Mouse (Mus musculus) fat pad, adult 2 months (tissue): ENCODE data around the gene Ephb3.

Experiments used
- DNase-seq: peaks from one replicate; pipeline ENCODE4 v3.0.0-alpha.2; 2011; ENCODE audit warnings: low read depth, low spot score; ENCODE audit errors: extremely low read depth

The Ephb3 gene

DNA sequence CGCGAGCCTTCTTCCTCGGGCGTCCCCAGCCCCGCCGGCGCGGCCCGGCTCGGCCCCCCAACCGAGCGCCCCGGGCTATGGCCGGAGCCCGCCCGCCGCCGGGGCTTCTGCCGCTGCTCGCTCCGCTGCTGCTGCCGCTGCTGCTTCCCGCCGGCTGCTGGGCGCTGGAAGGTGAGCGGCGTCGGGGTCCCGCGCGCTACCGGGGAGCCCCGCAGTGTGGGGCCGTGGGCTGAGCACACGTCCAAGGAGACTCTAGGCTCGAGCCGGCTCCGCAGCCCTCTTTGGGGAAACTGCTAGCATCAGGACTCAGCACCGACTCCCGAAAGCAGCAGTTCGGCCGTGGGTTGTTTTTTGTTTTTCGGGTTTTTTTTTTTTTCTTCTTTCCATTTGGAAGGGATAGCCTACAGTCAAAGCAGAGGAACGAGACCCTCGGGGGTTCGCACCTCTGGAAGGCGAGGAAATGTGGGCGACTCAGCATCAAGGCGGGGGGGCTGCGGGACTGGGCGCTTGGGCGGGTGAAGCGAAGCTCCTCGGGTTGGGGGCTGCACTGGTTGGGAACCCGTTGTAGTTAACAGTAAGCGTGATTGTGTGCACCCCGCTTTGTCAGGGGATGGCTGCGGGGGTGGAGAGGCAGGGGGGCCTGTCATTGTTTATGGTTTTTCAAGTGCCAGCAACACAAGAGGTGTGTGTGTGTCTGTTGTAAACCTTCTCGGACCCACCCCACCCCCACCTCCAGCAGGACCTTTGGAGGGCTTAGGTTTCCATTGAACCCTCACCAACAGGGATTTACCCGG is 735 bp downstream of the Ephb3 start:
- no peak for DNase-seq

DNA sequence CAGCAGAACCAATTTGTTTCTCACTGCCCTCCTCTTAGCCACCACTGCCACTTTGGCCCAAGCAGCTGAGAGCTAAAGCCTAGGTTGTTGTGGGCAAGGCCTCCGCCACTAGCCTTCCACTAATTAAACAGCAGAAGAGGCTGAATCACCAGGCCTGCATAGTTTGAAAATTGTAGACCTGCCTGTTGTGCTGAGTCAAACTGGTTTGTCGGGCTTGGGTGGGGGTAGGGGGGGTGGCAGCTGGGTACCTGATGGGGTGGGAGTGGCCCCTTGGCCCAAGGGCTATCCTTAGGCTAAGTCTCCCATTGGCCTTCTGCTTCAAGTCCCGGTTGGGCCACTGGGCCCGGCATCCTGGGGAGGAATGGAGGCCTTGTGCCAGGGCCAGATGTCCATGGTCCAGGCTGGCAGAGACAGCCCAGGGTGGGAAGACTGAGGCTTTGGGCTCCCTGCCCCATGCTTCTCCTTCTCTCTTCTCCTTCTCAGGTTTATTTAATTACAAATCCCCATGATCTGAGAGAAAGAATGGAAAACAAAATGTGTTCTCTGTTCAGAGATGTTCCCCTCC is 3.5 kb downstream of the Ephb3 start:
- DNase-seq = no peak

GRCm38 (mm10) chr16:21209290-21209689 is 4.7 kb downstream of the Ephb3 start:
- no peak for DNase-seq

DNA sequence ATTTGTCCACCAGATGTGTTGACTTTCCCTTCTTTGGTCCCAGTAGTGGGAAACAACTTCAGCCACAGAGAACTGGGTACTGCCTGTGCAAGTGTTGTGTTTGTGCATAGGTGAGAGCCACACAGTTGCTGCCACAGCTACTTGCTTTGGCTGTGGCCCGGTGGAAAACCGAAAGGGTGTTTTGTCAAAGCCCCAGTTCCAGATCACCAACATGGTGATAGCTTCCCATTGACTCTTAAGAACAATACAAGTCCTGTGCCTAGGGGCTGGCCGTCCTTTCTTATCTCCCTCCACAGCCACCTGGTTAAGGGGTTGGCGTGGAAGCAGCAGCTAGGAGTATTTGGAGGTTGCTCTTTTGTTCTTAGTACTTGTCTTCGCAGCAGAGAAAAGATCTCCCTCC is 5.6 kb downstream of the Ephb3 start:
- DNase-seq = no peak

DNA sequence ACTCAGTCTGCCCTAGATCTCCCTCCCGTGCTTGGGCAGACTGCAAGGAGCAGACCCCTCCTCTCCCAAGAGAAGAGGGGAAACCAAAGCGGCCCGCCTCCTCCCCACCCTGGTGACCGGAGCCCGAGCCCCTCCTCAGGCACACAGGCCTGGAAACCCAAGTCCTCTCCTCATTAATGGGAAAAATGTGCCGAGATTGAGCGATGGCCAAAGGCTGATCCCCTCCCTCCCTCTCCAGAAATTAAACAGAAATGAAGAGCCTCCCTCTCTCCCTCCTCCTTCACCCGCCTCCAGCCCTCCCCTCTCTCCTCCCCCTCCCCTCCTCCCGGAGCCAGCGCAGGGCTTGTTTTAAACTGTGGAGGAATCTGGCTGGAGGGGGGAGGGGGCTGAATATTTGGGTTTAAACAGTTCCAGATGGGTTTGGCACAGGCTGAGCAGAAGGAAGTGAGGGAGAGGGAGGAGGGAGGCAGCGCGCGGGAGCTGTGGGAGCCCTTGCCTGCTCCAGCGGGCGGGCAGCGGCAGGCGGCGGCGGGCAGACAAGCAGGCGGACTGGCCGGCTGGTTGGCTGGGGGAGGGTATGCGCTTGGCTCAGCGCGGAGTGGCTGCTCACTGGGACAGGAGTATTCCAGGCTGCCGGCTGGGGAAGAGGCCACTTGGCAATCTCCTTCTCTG is 6.2 kb downstream of the Ephb3 start:
- DNase-seq = no peak

GRCm38 (mm10) chr16:21211501-21211900 is 6.9 kb downstream of the Ephb3 start:
- no peak for DNase-seq

DNA sequence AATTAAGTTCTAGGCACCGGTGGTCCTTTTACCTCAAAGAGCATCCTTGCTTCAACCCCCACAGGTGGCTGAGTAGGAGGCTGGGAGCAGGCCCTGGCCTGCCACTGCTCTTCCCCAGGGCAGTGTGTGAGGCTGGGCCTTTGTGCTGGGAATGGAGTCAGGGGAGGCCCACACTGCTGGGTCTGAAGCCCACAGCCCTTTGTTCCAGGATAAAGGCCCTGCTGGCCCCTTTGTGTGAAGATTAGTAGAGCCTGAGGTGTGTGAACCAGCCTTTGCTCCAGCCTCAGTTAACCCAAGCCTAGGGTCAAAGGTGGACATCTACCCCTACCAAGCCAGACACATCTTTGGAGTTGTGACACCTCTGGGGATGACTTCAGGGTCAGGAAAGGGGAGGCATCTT is 7.8 kb downstream of the Ephb3 start:
- no peak for DNase-seq

- no peak for DNase-seq
These were observed 9.4 kb downstream of the Ephb3 start for GRCm38 (mm10) chr16:21213939-21214338.

GRCm38 (mm10) chr16:21214803-21215202 is 10.2 kb downstream of the Ephb3 start:
- DNase-seq = no peak

DNA sequence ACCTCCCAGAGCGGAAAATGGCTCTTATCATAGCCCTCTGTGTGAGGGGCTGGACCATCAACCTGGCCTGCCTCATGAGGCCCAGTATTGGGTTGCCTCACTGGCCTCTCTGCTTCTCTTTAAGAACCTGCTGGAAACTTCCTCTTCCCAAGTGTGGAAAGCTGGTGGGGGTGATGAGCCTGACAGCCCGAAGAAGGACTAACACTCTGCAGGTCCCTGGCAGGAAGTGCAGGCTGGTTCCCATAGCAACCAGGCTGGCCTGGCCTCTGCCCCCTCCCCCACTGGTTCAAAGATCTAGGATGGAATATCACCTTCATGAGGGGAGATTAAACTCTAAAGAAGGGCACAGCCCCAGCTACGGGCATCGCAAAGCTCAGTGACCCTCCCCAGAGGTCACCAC is 11.5 kb downstream of the Ephb3 start:
- no peak for DNase-seq

- no peak for DNase-seq
These were observed 12.7 kb downstream of the Ephb3 start for GRCm38 (mm10) chr16:21217233-21217632.

- DNase-seq = no peak
These were observed 15.1 kb downstream of the Ephb3 start for GRCm38 (mm10) chr16:21219656-21220055.

- no peak for DNase-seq
These were observed 18.5 kb downstream of the Ephb3 start for GRCm38 (mm10) chr16:21223038-21223437.

- DNase-seq = no peak
These were observed 20.2 kb downstream of the Ephb3 start for GRCm38 (mm10) chr16:21224648-21225240.

GRCm38 (mm10) chr16:21226629-21227028 is 22.1 kb downstream of the Ephb3 start:
- peak; percentile 37 for DNase-seq

GRCm38 (mm10) chr16:21235135-21235534 is 30.6 kb downstream of the Ephb3 start:
- peak; percentile 47 for DNase-seq

- no peak for DNase-seq
These were observed 34.2 kb downstream of the Ephb3 start for GRCm38 (mm10) chr16:21238722-21239121.

DNA sequence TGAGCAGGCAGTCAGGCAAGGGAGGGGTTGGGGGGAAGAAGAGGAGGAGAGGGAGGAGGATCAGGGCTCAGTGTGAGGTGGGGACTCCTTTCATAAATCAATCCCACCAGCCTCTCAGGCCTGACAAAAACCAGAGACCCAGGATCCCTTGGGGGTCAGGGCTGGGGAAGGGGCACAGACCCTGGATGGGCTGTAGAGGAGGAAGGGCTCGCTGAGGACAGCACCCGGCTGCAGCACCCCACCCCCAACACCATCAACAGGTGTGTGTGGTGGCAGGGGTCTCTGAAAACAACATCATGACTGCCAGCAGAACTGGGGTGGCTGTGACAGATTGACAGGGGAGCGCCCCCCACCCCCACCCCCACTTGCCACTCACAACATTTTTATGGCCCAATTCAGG is 36.0 kb downstream of the Ephb3 start:
- no peak for DNase-seq

DNA sequence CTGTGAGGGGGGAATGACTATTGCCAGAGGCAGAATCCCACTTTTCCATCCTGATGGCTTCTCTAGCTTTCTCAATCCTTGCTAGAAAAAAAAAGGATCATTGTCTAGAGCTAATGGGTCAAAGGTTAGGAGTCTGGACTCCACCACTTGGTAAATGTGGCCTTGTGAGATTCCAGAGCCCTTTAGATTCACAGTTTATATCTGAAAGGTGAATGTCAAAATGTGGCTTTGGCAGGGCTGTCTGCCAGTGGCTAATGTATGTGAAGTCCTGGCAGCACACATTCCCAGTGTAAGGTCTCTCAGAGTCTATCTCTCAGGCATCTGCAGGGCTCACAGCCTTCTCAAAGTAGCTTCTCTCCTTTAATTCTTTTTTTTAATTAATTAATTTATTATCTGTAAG is 36.5 kb downstream of the Ephb3 start:
- no peak for DNase-seq

DNA sequence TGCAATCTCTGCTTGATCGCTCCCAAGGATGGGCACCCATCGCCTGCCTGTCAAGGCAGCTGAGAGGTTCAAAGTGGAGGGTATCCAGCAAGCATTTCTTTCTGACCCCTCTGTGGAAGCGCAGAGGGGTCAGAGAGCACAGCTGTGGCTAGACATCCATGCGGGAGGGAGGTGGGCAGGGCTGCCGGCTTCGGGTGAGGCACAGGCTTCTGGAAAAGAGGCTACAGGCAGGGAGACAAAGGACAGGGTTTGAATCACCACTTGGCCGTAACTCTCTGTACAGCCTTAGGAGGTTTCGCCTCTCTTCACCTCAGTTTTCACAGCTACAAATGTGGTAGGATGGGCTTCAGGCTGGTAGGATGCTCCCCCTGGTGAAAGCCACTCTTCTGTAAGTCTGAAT is 38.4 kb downstream of the Ephb3 start:
- DNase-seq = no peak

DNA sequence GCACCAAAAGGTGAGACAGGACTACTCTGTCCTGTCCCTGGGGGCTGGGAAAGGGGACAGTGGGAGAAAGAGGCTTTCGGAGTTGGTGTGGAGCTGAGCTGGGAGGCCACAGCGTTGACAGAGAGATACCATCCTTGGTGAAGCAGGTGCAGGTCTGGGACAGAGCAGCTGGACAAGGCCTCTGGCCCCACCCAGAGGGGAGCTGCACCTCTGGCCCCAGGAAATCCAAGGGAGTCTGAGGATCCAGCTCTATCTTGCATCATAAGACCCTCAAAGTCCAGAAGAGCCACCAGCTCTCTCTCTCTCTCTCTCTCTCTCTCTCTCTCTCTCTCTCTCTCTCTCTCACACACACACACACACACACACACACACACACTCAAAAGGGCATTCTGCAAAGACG is 40.2 kb downstream of the Ephb3 start:
- DNase-seq = no peak

DNA sequence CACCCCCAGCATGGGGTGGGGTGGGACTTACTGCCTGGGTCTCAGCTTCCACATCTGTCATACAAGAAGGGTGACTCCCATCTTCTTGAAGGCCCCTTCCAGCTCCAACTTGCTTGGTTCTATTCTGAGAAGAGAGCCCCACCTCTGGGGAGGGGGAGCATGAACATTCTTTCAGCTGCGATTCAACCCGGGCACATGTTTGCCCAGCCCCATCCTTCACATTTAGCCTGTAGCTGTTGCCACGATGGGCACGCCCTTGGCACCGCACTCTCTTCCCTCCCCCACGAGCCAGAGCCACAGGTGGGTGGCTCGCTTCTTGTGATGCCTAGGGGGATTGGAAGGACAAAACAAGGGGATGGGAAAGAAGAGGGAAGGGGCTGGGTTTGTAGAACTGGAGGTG is 40.8 kb downstream of the Ephb3 start:
- DNase-seq = no peak
